Mouse (Mus musculus): ENCODE measurements at regions not wholly inside any gene's neighbourhood (a gene's known extent, or its start where the extent isn't known, plus 50 kb on each side); places are given as distances from the start of the nearest gene placed in this dataset.

GRCm38 (mm10) chr9:84673327-84673726 lies 639.2 kb upstream of the Gm11114 start:
- H3K9ac ChIP-seq (ENCODE audit: low read length), result no peak overlapping the region
- H3K27me3 ChIP-seq (ENCODE audit: control insufficient read depth, insufficient read depth, low read length), result no peaks in the 10 kb centered on the region
- WGBS, result 51% methylated on average over 3 of the region's 3 CpGs
- no peak overlapping the region for H3K4me3 ChIP-seq (ENCODE audit: control insufficient read depth in 1 of 2, insufficient read depth in 1 of 2, low read depth in 1 of 2, low read length in 2 of 2)
- no peaks in the 10 kb centered on the region for H3K9me3 ChIP-seq (ENCODE audit: control insufficient read depth, low read length)
- H3K36me3 ChIP-seq (ENCODE audit: control insufficient read depth, insufficient read depth, low read length), result no peaks in the 10 kb centered on the region
- no peak for ATAC-seq (ENCODE audit: insufficient number of reproducible peaks, insufficient read depth, low FRiP score, low read depth)
- no peaks in the 10 kb centered on the region for H3K4me1 ChIP-seq (ENCODE audit: control insufficient read depth in 2 of 2, insufficient read depth in 2 of 2, low read length in 2 of 2)
- no peak overlapping the region for H3K4me2 ChIP-seq (ENCODE audit: low read length)
- H3K27ac ChIP-seq (replicated peaks in 1 of 2; ENCODE audit: control insufficient read depth in 1 of 2, insufficient read depth in 1 of 2, low read depth in 2 of 2, low read length in 2 of 2), result no peak overlapping the region

- H3K36me3 ChIP-seq (ENCODE audit: control insufficient read depth, insufficient read depth, low read length), result no peaks in the 10 kb centered on the region
- H3K4me1 ChIP-seq (ENCODE audit: control insufficient read depth in 2 of 2, insufficient read depth in 2 of 2, low read length in 2 of 2), result no peaks in the 10 kb centered on the region
- H3K27me3 ChIP-seq (ENCODE audit: control insufficient read depth, insufficient read depth, low read length), result no peaks in the 10 kb centered on the region
- H3K4me3 ChIP-seq (ENCODE audit: control insufficient read depth in 1 of 2, insufficient read depth in 1 of 2, low read depth in 1 of 2, low read length in 2 of 2), result no peak overlapping the region
- no peaks in the 10 kb centered on the region for H3K9me3 ChIP-seq (ENCODE audit: control insufficient read depth, low read length)
- no peak overlapping the region for H3K4me2 ChIP-seq (ENCODE audit: low read length)
- H3K27ac ChIP-seq (replicated peaks in 1 of 2; ENCODE audit: control insufficient read depth in 1 of 2, insufficient read depth in 1 of 2, low read depth in 2 of 2, low read length in 2 of 2), result no peak overlapping the region
- H3K9ac ChIP-seq (ENCODE audit: low read length), result no peak overlapping the region
- no peak for ATAC-seq (ENCODE audit: insufficient number of reproducible peaks, insufficient read depth, low FRiP score, low read depth)
- 84% methylated on average over 1 of the region's 1 CpGs for WGBS
Observed at GRCm38 (mm10) chr9:84678416-84678815, 634.2 kb upstream of the Gm11114 start.

DNA sequence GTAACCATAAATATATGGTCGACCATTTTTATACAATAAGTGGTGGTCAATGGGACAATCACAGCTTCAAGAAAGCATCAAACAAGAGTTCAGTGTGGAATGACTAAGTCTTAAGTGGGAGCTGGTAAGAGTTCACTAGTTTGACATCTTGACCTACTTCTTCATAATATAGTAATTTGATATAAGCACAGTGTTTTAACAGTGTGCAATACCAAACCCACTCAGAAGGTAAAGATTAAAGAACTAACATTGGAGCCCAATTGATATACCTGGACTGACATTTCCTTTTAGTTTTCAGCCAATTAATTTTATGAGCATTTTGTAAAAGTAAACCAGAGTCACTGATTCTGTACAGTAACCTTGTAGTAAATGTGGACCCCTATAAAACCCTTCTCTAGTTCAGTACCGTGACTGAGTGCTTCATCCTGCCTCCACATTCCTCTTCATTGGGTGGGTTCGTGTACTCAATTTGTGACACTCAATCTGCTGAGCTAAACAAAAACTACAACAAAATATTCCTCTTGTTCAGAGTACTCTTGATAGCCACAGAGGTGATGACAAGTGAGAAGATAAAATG lies 593.9 kb upstream of the Gm11114 start:
- Histone ChIP-seq H3K36me3 (ENCODE audit: control insufficient read depth, insufficient read depth, low read length) (no peaks in the 10 kb centered on the region), H3K4me2 (ENCODE audit: low read length) (no peak overlapping the region), H3K4me3 (ENCODE audit: control insufficient read depth in 1 of 2, insufficient read depth in 1 of 2, low read depth in 1 of 2, low read length in 2 of 2) (no peak overlapping the region), H3K9me3 (ENCODE audit: control insufficient read depth, low read length) (no peaks in the 10 kb centered on the region), H3K27me3 (ENCODE audit: control insufficient read depth, insufficient read depth, low read length) (no peaks in the 10 kb centered on the region), H3K9ac (ENCODE audit: low read length) (no peak overlapping the region), H3K27ac (replicated peaks in 1 of 2; ENCODE audit: control insufficient read depth in 1 of 2, insufficient read depth in 1 of 2, low read depth in 2 of 2, low read length in 2 of 2) (no peak overlapping the region), H3K4me1 (ENCODE audit: control insufficient read depth in 2 of 2, insufficient read depth in 2 of 2, low read length in 2 of 2) (no peaks in the 10 kb centered on the region)
- WGBS, result 55% methylated on average over 3 of the region's 3 CpGs
- ATAC-seq (ENCODE audit: insufficient number of reproducible peaks, insufficient read depth, low FRiP score, low read depth), result no peak

DNA sequence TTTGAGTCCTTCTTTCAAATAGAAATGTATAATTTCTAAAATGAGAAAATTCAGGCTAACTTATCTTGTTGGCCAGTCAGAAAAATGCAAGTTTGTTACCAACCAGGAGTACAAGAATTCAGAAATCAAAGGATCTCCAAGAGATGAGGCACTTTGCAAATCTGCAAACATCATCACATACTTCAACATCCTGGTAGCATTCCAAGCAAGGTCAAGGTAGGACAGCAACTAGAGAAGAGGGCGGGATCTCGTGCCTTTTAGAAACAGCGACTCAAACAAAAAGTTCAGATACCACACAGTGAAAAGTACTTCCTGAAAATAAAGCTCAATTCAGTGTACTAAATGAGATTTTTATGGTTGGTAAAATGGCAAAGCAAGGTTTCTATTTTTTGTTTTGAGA lies 593.2 kb upstream of the Gm11114 start:
- ATAC-seq (ENCODE audit: insufficient number of reproducible peaks, insufficient read depth, low FRiP score, low read depth), result no peak
- 45% methylated on average over 3 of the region's 3 CpGs for WGBS
- H3K4me3 ChIP-seq (ENCODE audit: control insufficient read depth in 1 of 2, insufficient read depth in 1 of 2, low read depth in 1 of 2, low read length in 2 of 2), result no peak overlapping the region
- no peak overlapping the region for H3K9ac ChIP-seq (ENCODE audit: low read length)
- H3K36me3 ChIP-seq (ENCODE audit: control insufficient read depth, insufficient read depth, low read length), result no peaks in the 10 kb centered on the region
- no peak overlapping the region for H3K4me2 ChIP-seq (ENCODE audit: low read length)
- H3K27ac ChIP-seq (replicated peaks in 1 of 2; ENCODE audit: control insufficient read depth in 1 of 2, insufficient read depth in 1 of 2, low read depth in 2 of 2, low read length in 2 of 2), result no peak overlapping the region
- H3K4me1 ChIP-seq (ENCODE audit: control insufficient read depth in 2 of 2, insufficient read depth in 2 of 2, low read length in 2 of 2), result no peaks in the 10 kb centered on the region
- H3K27me3 ChIP-seq (ENCODE audit: control insufficient read depth, insufficient read depth, low read length), result no peaks in the 10 kb centered on the region
- H3K9me3 ChIP-seq (ENCODE audit: control insufficient read depth, low read length), result no peaks in the 10 kb centered on the region

GRCm38 (mm10) chr9:84720454-84720853 lies 592.1 kb upstream of the Gm11114 start:
- no peak overlapping the region for H3K4me3 ChIP-seq (ENCODE audit: control insufficient read depth in 1 of 2, insufficient read depth in 1 of 2, low read depth in 1 of 2, low read length in 2 of 2)
- no peaks in the 10 kb centered on the region for H3K27me3 ChIP-seq (ENCODE audit: control insufficient read depth, insufficient read depth, low read length)
- no peak for ATAC-seq (ENCODE audit: insufficient number of reproducible peaks, insufficient read depth, low FRiP score, low read depth)
- no peak overlapping the region for H3K9ac ChIP-seq (ENCODE audit: low read length)
- no peak overlapping the region for H3K27ac ChIP-seq (replicated peaks in 1 of 2; ENCODE audit: control insufficient read depth in 1 of 2, insufficient read depth in 1 of 2, low read depth in 2 of 2, low read length in 2 of 2)
- WGBS, result 66% methylated on average over 2 of the region's 2 CpGs
- no peaks in the 10 kb centered on the region for H3K9me3 ChIP-seq (ENCODE audit: control insufficient read depth, low read length)
- H3K36me3 ChIP-seq (ENCODE audit: control insufficient read depth, insufficient read depth, low read length), result no peaks in the 10 kb centered on the region
- H3K4me1 ChIP-seq (ENCODE audit: control insufficient read depth in 2 of 2, insufficient read depth in 2 of 2, low read length in 2 of 2), result no peaks in the 10 kb centered on the region
- H3K4me2 ChIP-seq (ENCODE audit: low read length), result no peak overlapping the region

GRCm38 (mm10) chr9:84739266-84739665 lies 573.3 kb upstream of the Gm11114 start:
- Histone ChIP-seq H3K27ac (replicated peaks in 1 of 2; ENCODE audit: control insufficient read depth in 1 of 2, insufficient read depth in 1 of 2, low read depth in 2 of 2, low read length in 2 of 2) (no peak overlapping the region), H3K27me3 (ENCODE audit: control insufficient read depth, insufficient read depth, low read length) (no peaks in the 10 kb centered on the region), H3K36me3 (ENCODE audit: control insufficient read depth, insufficient read depth, low read length) (no peaks in the 10 kb centered on the region), H3K4me3 (ENCODE audit: control insufficient read depth in 1 of 2, insufficient read depth in 1 of 2, low read depth in 1 of 2, low read length in 2 of 2) (no peak overlapping the region), H3K4me2 (ENCODE audit: low read length) (no peak overlapping the region), H3K9ac (ENCODE audit: low read length) (no peak overlapping the region), H3K9me3 (ENCODE audit: control insufficient read depth, low read length) (no peaks in the 10 kb centered on the region), H3K4me1 (ENCODE audit: control insufficient read depth in 2 of 2, insufficient read depth in 2 of 2, low read length in 2 of 2) (no peaks in the 10 kb centered on the region)
- 55% methylated on average over 2 of the region's 2 CpGs for WGBS
- ATAC-seq (ENCODE audit: insufficient number of reproducible peaks, insufficient read depth, low FRiP score, low read depth), result no peak

DNA sequence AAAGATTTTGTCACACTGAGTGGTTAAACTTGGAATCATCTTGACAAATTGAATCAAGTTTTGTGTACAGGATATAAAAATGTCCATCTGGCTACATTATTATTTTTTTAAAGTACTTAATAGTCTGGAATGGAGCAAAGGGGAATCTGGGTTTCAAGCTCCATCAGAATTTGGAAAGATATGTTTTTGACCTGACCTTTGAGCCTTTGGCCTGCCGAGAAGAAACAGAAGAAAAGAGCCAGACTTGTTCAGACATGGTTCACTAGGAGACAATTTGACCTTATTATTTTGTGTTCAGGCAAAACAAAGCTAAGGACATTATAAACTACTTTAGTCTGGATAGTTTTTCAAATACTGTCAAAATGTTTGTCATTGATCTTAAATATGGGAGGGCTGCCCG lies 572.2 kb upstream of the Gm11114 start:
- 70% methylated on average over 2 of the region's 2 CpGs for WGBS
- H3K4me2 ChIP-seq (ENCODE audit: low read length), result no peak overlapping the region
- no peak overlapping the region for H3K9ac ChIP-seq (ENCODE audit: low read length)
- H3K36me3 ChIP-seq (ENCODE audit: control insufficient read depth, insufficient read depth, low read length), result no peaks in the 10 kb centered on the region
- H3K4me1 ChIP-seq (ENCODE audit: control insufficient read depth in 2 of 2, insufficient read depth in 2 of 2, low read length in 2 of 2), result no peaks in the 10 kb centered on the region
- no peaks in the 10 kb centered on the region for H3K27me3 ChIP-seq (ENCODE audit: control insufficient read depth, insufficient read depth, low read length)
- H3K27ac ChIP-seq (replicated peaks in 1 of 2; ENCODE audit: control insufficient read depth in 1 of 2, insufficient read depth in 1 of 2, low read depth in 2 of 2, low read length in 2 of 2), result no peak overlapping the region
- no peaks in the 10 kb centered on the region for H3K9me3 ChIP-seq (ENCODE audit: control insufficient read depth, low read length)
- no peak overlapping the region for H3K4me3 ChIP-seq (ENCODE audit: control insufficient read depth in 1 of 2, insufficient read depth in 1 of 2, low read depth in 1 of 2, low read length in 2 of 2)
- ATAC-seq (ENCODE audit: insufficient number of reproducible peaks, insufficient read depth, low FRiP score, low read depth), result no peak

- Histone ChIP-seq H3K4me3 (ENCODE audit: control insufficient read depth in 1 of 2, insufficient read depth in 1 of 2, low read depth in 1 of 2, low read length in 2 of 2) (no peak overlapping the region), H3K9me3 (ENCODE audit: control insufficient read depth, low read length) (no peaks in the 10 kb centered on the region), H3K9ac (ENCODE audit: low read length) (no peak overlapping the region), H3K4me1 (ENCODE audit: control insufficient read depth in 2 of 2, insufficient read depth in 2 of 2, low read length in 2 of 2) (no peaks in the 10 kb centered on the region), H3K4me2 (ENCODE audit: low read length) (no peak overlapping the region), H3K27me3 (ENCODE audit: control insufficient read depth, insufficient read depth, low read length) (no peaks in the 10 kb centered on the region), H3K36me3 (ENCODE audit: control insufficient read depth, insufficient read depth, low read length) (no peaks in the 10 kb centered on the region), H3K27ac (replicated peaks in 1 of 2; ENCODE audit: control insufficient read depth in 1 of 2, insufficient read depth in 1 of 2, low read depth in 2 of 2, low read length in 2 of 2) (no peak overlapping the region)
- WGBS, result 69% methylated on average over 1 of the region's 1 CpGs
- no peak for ATAC-seq (ENCODE audit: insufficient number of reproducible peaks, insufficient read depth, low FRiP score, low read depth)
Observed at GRCm38 (mm10) chr9:84754332-84754731, 558.2 kb upstream of the Gm11114 start.

Measured in heart, embryonic 14.5 days (tissue).